Mouse (Mus musculus) T-helper 17 cell (primary cell): Measurements from ENCODE around the gene Nudcd2.

Experiments
- in situ Hi-C, 2 experiments: fragments of 300-600 bp; cut with MboI, MseI; formaldehyde crosslinking; loops; 1 replicate in 1 of 2; 2 replicates in 1 of 2; pipeline ENCODE4 v1.15.1; 2025; ENCODE audit warnings: high pct_unique_total_duplicates in 2 of 2

Gene Nudcd2

GRCm38 (mm10) chr11:40754664-40755107 is 21.2 kb downstream of the Nudcd2 start:
- in situ Hi-C loops = no loop called here

GRCm38 (mm10) chr11:40755109-40755627 is 21.7 kb downstream of the Nudcd2 start, which contains the start of gene Ccng1:
Gene Ccng1 (minus strand): TSS chr11:40755311.
- in situ Hi-C loops = no loop called here

- in situ Hi-C loops = no loop called here
Observed at GRCm38 (mm10) chr11:40755968-40756367, 22.5 kb downstream of the Nudcd2 start.

- in situ Hi-C loops = no loop called here
Observed at GRCm38 (mm10) chr11:40759896-40760295, 26.4 kb downstream of the Nudcd2 start.

GRCm38 (mm10) chr11:40763395-40763794 is 29.9 kb downstream of the Nudcd2 start:
- in situ Hi-C loops = no loop called here

GRCm38 (mm10) chr11:40764690-40765089 is 31.2 kb downstream of the Nudcd2 start:
- in situ Hi-C loops = no loop called here

GRCm38 (mm10) chr11:40775315-40776269 is 42.1 kb downstream of the Nudcd2 start:
- in situ Hi-C loops = no loop called here

GRCm38 (mm10) chr11:40781857-40782256 is 48.4 kb downstream of the Nudcd2 start:
- in situ Hi-C loops = no loop called here

- in situ Hi-C loops = no loop called here
Observed at GRCm38 (mm10) chr11:40783346-40783745, 49.9 kb downstream of the Nudcd2 start.

GRCm38 (mm10) chr11:40784326-40784725 is 50.9 kb downstream of the Nudcd2 start:
- in situ Hi-C loops = no loop called here

GRCm38 (mm10) chr11:40786900-40787299 is 53.4 kb downstream of the Nudcd2 start:
- in situ Hi-C loops = no loop called here
